Mouse (Mus musculus): Measurements from ENCODE around the gene Msmp.
A peak's percentile ranks its signal among the peaks of the same experiment; 100 is the strongest.
"Not testable (repeated sequence)": the region's sequence is repeated elsewhere in the genome, so short reads cannot be mapped to it uniquely, and the experiment has no call there.

Gene Msmp

DNA sequence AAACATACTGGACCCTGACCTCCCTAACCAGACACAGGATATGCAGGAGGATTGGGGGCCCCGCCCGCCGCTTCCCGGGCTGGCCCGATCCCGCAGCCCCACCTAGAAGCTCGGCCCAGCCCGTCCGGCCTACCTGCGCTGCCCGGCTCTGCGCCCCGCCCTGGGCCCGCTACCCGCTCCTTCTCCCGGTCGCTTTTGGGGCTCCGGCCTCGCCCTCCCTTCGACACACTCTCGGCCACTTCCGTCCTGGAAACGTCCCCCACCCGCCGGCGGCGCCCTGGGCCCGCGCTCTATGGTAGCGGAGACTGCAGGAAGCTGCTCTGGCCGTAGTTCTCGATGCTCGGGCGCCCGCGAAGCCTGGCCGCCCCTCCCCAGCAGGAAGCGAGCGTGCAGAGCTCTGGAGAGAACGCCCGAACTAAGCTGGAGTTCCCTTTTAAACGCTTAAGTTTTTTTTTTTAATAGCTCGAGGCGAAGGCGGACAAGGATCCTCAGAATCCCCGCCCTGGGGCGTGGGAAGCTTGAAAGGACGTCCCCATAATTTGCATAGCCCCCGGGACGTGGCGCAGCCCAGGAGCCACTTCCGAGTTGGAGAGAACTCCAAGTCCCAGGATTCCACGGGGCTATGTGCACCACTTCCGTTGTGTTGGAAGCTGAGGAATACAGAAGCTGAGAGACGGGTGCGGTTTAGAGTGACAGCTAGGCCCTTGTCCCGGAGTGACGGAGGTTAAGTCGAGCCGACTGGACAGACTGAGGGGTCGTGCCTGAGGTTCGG lies 22.1 kb downstream of the Msmp start, which contains the start of the genes Creb3 and Tln1:
Creb3 (plus strand) TSS at position 336 of the 772 bp plus-strand sequence.
Tln1 (minus strand) TSS at position 695 of the 772 bp plus-strand sequence.
- DNase-seq (ENCODE audit: low spot score in 2 of 2), result peak; percentile 81 to 87

DNA sequence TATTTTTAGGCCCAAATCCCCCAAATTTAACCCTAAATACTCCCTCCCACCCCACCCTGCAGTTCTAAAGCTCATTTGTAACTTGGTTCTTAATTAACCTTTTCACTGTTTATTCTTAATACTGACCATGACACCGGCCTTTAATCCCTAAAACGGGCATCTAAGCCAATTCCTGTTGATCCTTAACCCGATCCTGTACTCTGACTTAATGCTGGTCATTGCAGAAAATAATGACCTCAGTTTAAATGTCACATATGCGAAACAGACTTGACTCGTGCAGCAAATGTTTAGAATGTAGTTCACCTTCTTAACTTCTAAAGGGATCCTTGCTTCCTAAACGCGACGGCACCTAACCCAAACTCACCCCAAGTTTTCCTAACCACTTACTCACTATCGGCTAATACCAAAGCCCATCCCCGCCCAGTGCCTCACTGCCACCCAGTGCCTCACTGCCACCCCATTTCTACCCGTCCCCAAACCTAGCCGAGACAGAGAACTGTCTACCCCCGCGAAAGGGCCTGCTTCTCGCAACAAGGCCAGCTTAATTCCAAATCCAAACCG lies 22.8 kb downstream of the Msmp start:
- peak in 1 of 2 experiments; percentile 56 for DNase-seq (ENCODE audit: low spot score in 2 of 2)

DNA sequence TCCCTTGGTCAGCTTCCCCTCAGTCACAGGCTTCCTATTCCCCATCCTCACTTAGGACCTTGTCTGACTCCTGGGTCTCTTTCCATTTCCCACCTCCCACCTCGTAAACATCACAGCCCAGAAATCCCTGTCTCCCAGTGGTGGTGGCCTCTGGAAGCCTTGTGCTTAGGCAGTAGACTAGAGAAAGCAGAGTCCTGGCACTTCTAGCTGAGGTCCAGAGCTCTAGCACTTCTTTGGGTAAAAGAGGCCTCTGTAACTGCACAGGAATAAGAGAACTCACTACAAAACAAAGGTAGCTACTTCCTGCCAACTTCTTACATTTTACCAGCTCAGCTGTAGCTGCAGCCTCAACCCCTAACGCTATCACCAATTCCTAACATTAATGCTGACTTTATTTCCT lies 23.3 kb downstream of the Msmp start:
- no peak for DNase-seq (ENCODE audit: low spot score in 2 of 2)

DNA sequence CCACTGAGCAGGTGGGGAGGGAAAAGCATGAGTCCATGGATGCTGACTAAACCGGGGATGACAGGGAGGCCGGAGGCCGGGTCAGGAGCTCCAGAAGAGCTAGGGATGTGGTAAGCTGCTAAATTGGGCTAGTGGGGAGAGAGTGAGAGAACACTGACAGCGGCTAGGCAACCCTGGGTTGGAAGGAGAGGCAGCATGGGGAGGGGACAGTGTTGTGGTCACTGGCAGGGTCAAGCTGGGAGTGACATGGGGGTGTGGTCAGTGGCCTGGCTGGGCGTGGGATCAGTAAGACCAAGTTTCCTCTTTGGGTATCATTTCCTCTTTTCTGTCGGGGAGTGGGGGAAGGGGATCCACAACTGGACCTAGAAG lies 24.1 kb downstream of the Msmp start:
- peak in 1 of 2 experiments; percentile 41 for DNase-seq (ENCODE audit: low spot score in 2 of 2)

GRCm38 (mm10) chr4:43559519-43560242 lies 24.6 kb downstream of the Msmp start:
- no peak for DNase-seq (ENCODE audit: low spot score in 2 of 2)

DNA sequence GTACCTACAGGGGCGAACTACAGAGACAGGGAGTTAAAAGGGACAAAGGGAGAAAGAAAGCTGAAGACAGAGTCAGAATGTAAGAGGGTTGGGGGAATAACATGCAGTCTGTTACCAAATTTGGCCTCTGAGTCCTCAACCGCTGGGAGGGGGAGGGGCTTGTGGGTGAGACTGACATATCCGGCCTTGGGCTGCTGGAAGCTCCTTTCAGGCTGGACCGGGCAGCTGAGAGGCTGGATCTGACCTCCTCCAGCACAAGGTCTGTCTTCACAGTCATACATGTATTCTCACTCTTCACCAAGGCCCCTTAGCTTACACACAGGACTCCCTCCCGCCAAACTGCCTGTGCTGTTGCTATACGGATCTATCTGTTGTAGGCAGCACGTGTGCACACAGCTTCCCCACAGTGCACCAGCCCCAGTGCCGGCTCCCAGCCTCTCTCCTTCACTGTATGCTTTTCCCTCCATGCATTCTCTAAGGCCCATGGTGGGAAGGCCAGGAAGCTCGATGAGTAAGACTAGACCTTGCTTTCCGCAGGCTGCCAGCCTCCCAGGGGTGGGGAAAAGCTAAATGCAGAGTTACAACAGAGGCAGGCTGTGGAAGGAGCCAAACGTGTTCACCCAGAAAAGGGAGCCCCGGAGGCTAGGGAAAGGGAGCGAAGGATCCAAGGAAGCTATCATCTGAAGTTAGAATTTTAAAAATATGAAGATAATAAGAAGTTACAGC lies 25.5 kb downstream of the Msmp start:
- DNase-seq (ENCODE audit: low spot score in 2 of 2), result peak; percentile 35 to 52

GRCm38 (mm10) chr4:43558028-43558630 lies 26.2 kb downstream of the Msmp start:
- no peak for DNase-seq (ENCODE audit: low spot score in 2 of 2)

DNA sequence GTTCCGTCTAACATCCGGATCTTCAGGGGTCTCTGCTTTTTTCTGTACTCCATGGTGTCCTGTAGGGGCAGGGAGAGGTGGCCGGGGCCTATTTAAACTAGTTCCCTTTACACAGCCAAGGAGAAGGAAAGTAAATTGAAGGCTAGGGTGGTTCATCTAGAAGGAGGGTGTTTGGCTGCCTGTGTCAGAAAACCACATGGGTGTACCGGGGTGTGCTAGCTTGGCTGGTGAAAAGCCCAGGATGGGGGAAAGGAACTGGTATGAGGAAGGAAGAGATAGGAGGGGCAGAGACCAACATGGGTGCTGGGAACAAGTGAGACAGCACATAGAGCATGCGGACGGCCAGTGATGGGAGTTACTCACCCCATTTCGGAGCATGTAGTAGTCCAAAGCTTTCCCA lies 28.4 kb downstream of the Msmp start:
- DNase-seq (ENCODE audit: low spot score in 2 of 2), result no peak

GRCm38 (mm10) chr4:43553891-43554290 lies 30.4 kb downstream of the Msmp start:
- DNase-seq (ENCODE audit: low spot score in 2 of 2), result no peak

DNA sequence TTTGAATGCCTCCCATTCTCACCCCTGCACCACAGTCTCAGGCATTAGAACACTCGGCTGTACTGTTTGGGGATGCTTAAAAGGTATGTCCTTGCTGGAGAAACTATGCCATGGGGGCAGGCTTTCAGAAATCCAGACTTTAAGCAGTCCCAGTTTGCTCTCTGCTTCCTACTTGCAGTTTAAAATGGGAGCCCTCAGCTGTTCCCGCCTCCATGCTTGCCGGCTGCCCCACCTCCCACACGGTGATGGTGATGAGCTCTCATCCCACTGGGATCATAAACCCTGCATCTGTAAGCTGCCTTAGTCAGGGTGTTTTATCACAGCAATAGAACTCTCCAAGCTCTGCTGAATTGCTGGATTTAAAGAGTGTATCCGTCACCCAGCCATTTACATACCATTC lies 31.9 kb downstream of the Msmp start:
- no peak for DNase-seq (ENCODE audit: low spot score in 2 of 2)

- not testable (repeated sequence) for DNase-seq (ENCODE audit: low spot score in 2 of 2)
Measured at GRCm38 (mm10) chr4:43551854-43552253, 32.4 kb downstream of the Msmp start.

- DNase-seq (ENCODE audit: low spot score in 2 of 2), result no peak
Measured at GRCm38 (mm10) chr4:43549055-43549454, 35.2 kb downstream of the Msmp start.

DNA sequence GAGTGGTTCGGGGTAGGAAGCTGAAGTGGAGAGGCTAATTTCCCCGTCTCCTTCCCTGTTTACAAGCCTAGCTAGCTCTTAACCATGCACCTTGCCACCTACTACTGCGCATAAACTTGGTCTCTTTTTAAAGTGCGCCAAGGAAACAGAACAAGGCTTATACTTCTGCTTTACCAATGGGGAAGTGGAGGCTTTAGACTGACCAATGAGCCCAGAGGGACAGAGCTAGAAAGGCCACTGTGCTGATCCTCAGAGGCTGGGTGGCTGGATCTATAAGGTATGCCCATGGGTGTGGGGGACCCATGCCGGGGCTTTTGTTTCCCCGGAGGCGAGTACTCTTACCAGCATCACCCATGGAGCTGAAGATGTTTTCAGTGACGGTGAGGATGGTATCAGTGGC lies 37.1 kb downstream of the Msmp start:
- no peak for DNase-seq (ENCODE audit: low spot score in 2 of 2)

GRCm38 (mm10) chr4:43546375-43547047 lies 37.8 kb downstream of the Msmp start:
- DNase-seq (ENCODE audit: low spot score in 2 of 2), result no peak

- no peak for DNase-seq (ENCODE audit: low spot score in 2 of 2)
Measured at GRCm38 (mm10) chr4:43542044-43542443, 42.2 kb downstream of the Msmp start.

DNA sequence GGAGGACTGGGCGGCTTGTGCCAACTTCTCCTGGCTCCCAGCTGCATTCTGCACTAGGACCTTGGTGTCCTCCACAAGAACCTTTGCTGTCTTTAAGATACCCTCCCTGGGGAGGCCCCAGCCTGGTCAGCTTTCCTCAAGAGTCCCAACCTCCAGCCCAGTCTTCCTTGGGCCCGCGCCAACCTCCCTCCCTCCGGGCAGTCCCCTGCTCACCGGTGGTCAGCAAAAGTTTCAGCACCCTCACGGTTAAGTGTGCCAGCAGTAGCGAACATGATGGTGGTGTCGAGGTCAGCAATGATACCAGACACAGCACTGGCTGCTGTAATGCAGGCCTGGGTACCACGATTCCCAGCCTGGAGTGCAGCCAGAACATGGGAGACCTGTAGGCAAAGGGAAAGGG lies 48.3 kb downstream of the Msmp start:
- no peak for DNase-seq (ENCODE audit: low spot score in 2 of 2)

DNA sequence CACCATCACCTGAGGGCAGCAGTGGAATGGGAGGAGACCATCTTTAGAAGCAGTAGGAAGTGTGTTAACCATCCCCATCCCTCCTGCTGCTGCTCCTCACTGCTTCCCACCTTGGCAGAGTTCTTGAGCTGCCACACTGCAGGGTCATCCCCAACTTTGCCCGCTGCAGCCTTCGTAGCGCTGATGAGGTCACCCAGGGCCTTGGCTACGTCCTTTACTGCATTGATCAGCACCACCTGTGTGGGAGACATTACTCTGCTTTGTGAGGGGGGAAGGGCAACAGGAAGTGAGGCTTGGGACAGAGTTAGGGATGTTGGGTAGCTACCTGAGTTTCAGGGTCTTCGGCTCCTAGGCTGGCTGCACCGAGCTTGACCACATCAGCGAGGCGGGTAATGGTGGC lies 48.7 kb downstream of the Msmp start:
- DNase-seq (ENCODE audit: low spot score in 2 of 2), result no peak

DNA sequence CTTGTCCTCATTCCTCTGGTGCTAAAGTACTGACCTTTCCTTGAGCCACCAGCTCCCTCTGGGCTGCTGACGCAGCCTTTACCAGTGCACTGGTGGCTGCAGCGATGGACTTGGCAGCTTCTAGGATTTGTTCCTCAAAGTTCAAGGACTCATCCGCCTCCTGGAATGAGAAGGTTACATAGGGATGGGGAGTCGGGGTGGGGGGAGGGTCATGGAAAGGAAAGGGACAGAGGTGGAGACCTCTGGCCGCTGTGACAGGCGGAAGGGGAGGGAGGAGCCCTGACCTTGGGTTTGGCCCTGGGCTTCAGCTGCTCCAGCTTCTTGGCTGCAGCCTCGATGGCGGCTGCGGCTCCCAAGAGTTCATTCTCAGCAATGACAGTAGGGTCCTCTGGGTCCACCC lies 51.0 kb downstream of the Msmp start:
- no peak for DNase-seq (ENCODE audit: low spot score in 2 of 2)

All from spleen, postnatal 14 days (tissue).